Mouse (Mus musculus) kidney, embryonic 15.5 days (tissue): ENCODE results near the gene Sptbn1. TPM values are rescaled to one million over a fixed set of nuclear protein-coding genes. Genes with fewer than 3 reads are reported as not detected.

Experiments
- ATAC-seq: fragments of 200-750 bp; cut with Nextera tagmentation; replicated peaks from 2 replicates; pipeline ENCODE4 v1.8.0; 2017; ENCODE audit warnings: moderate TSS enrichment; ENCODE audit not compliant: low FRiP score
- H3K27ac ChIP-seq: fragments of 300-500 bp; sonication (generic); 2 replicates; pipeline ENCODE4 v1.5.1; 2015; ENCODE audit warnings: mild to moderate bottlenecking, inconsistent platforms
- H3K27me3 ChIP-seq: fragments of 300-500 bp; sonication (generic); 2 replicates; pipeline ENCODE4 v1.6.1; 2015; ENCODE audit warnings: inconsistent platforms
- H3K36me3 ChIP-seq: fragments of 300-500 bp; sonication (generic); 2 replicates; pipeline ENCODE4 v1.6.1; 2015; ENCODE audit warnings: inconsistent platforms
- H3K4me1 ChIP-seq: fragments of 300-500 bp; sonication (generic); 2 replicates; pipeline ENCODE4 v1.6.1; 2015; ENCODE audit warnings: inconsistent platforms
- H3K4me2 ChIP-seq: fragments of 300-500 bp; sonication (generic); 2 replicates; pipeline ENCODE4 v1.6.1; 2015; ENCODE audit warnings: moderate library complexity, mild to moderate bottlenecking, inconsistent platforms
- H3K4me3 ChIP-seq: fragments of 300-500 bp; sonication (generic); replicated peaks from 2 replicates; pipeline ENCODE4 v1.5.1; 2015; ENCODE audit warnings: mild to moderate bottlenecking, inconsistent platforms
- H3K9ac ChIP-seq: fragments of 300-500 bp; sonication (generic); 2 replicates; pipeline ENCODE4 v1.6.1; 2015; ENCODE audit warnings: mild to moderate bottlenecking, inconsistent platforms
- H3K9me3 ChIP-seq: fragments of 300-500 bp; sonication (generic); replicated peaks from 2 replicates; pipeline ENCODE4 v1.6.1; 2016; ENCODE audit warnings: inconsistent platforms
- WGBS: fragments of 180-500 bp; shearing (Covaris S2); methylation state at CpG from one replicate; pipeline ENCODE4 v1.1.7; 2015; ENCODE audit warnings: mixed read lengths; 5-methylcytosine and 5-hydroxymethylcytosine counted together
- polyA plus RNA-seq: library from polyadenylated mRNA; unstranded; fragments of >200 nt; fragmentation: Nextera tagmentation; extraction: Ambion mirVana; gene quantifications from 2 replicates; pipeline ENCODE4 v1.2.1, GENCODE M21; 2015

Sptbn1 gene
- polyA plus RNA-seq, 1 experiment from 2014 or later, result 119 TPM

DNA sequence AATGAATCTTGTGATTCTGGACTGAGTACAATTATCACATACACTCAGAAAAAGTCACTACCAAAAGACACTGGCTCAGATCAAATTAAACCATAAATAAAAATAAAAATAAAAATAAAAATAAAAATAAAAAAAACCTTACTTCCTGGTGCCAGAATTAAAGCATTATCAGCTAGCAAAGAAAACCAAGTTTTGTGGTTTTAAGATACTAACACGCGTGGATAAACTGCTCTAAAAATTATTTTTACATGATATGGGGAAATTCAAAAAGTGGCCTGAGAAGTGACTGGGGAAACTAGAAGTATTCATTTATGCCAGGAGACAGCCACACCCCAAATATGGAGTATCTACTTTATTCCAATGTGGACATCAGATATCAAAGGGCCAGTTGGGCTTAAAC lies 89.8 kb downstream of the Sptbn1 start:
- Histone ChIP-seq H3K4me2 (no peak overlapping the region), H3K9ac (no peak overlapping the region), H3K36me3 (peaks cover 6% of the 10 kb centered on the region; the same call in 1 of the 2 replicates), H3K9me3 (no peaks in the 10 kb centered on the region), H3K4me3 (no peak overlapping the region), H3K27ac (0 out of 2 replicates have a peak overlapping the region, but pooled peaks have one; percentile 78), H3K4me1 (peaks cover 36% of the 10 kb centered on the region), H3K27me3 (no peaks in the 10 kb centered on the region)
- 93% methylated on average over 2 of the region's 2 CpGs for WGBS
- ATAC-seq, result no peak

DNA sequence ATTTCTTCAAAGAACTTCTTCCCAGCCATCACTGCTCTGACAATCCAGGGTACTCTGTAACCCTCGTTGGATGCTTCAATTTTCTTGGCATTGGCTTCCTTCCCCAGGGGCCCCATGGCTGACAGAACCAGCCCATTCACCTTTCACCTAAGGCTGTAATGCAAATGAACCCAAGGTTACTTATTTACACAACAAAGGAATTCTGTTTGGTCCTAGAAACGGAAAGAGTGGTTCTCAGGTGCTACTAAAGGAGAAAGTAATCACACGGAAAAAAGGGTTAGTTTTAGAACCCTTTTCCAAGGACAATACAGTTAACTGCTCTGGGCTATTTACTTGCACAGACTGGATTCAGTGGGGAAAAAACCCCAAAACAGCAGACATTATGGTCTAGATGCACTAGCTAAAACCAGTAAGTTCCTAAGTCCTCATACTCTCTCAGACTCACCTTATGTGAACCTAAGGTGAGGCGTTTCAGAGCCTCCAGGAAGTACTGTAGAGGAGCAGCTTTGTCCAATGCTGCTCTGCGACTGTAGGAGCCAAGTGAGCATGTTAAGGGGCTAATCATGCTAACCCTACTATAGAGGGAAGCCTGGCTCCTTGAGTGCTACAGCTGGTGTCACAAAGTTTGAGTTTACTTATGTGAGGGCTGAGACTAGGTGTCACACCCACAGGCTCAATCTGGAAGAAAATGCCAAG lies 90.7 kb downstream of the Sptbn1 start:
- ATAC-seq, result peak; percentile 75
- H3K27ac ChIP-seq, result peak overlapping the region; percentile 78
- WGBS, result 34% methylated on average over 5 of the region's 5 CpGs
- H3K27me3 ChIP-seq, result no peaks in the 10 kb centered on the region
- peak overlapping the region; percentile 20; the same call in 1 of the 2 replicates for H3K4me2 ChIP-seq
- H3K9me3 ChIP-seq, result no peaks in the 10 kb centered on the region
- H3K4me1 ChIP-seq, result peaks cover 31% of the 10 kb centered on the region
- peaks cover 3% of the 10 kb centered on the region; the same call in 1 of the 2 replicates for H3K36me3 ChIP-seq
- no peak overlapping the region for H3K9ac ChIP-seq
- no peak overlapping the region for H3K4me3 ChIP-seq

DNA sequence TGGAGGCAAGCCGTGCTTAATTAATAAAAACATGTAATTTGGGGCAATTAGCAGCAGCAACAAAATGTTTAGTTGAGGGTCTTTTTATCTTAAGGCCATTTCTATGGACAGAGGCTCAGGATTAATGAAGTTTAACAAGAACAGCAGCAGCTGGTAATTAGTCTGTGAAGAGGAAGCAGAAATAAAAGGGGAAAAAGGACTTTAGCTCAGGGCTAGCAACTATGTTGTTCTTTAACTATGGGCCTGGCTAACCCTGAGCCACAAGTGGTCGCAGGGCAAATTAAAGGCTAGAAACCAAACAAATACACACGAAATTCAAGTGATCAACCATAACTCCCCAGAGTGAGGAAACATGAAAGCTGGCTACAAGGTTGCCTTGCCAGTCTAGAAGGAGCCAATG lies 91.9 kb downstream of the Sptbn1 start:
- H3K4me1 ChIP-seq, result peaks cover 35% of the 10 kb centered on the region
- H3K27ac ChIP-seq, result 0 out of 2 replicates have a peak overlapping the region, but pooled peaks have one; percentile 29
- no peak overlapping the region for H3K9ac ChIP-seq
- no peak overlapping the region for H3K4me2 ChIP-seq
- H3K9me3 ChIP-seq, result no peaks in the 10 kb centered on the region
- H3K36me3 ChIP-seq, result peaks cover 3% of the 10 kb centered on the region; the same call in 1 of the 2 replicates
- ATAC-seq, result no peak
- H3K27me3 ChIP-seq, result no peaks in the 10 kb centered on the region
- no peak overlapping the region for H3K4me3 ChIP-seq
- 48% methylated on average over 3 of the region's 3 CpGs for WGBS

DNA sequence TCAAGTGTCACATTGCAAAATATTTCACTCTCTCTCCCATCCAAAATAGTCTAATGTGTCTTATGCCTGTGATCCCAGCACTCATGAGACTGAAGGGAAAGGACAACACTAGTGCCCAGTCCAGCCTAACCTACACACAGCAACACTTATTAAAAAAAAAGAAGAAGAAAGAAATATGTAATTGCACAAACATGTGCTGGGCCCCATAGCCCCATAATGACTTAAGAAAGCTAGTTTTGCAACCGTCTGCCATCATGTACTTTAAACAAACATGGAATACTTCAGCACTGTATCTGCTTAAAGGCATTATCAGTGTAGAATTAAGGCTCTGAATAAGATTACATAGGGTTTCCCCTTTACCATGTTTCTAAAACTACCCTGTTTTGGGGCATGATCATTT lies 92.4 kb downstream of the Sptbn1 start:
- H3K9ac ChIP-seq, result no peak overlapping the region
- peaks cover under 1% of the 10 kb centered on the region; the same call in 1 of the 2 replicates for H3K36me3 ChIP-seq
- no peak for ATAC-seq
- H3K4me1 ChIP-seq, result peaks cover 35% of the 10 kb centered on the region
- H3K27me3 ChIP-seq, result no peaks in the 10 kb centered on the region
- no peak overlapping the region for H3K4me3 ChIP-seq
- no peaks in the 10 kb centered on the region for H3K9me3 ChIP-seq
- no peak overlapping the region for H3K4me2 ChIP-seq
- WGBS, result 80% methylated on average over 1 of the region's 1 CpGs
- H3K27ac ChIP-seq, result no peak overlapping the region

DNA sequence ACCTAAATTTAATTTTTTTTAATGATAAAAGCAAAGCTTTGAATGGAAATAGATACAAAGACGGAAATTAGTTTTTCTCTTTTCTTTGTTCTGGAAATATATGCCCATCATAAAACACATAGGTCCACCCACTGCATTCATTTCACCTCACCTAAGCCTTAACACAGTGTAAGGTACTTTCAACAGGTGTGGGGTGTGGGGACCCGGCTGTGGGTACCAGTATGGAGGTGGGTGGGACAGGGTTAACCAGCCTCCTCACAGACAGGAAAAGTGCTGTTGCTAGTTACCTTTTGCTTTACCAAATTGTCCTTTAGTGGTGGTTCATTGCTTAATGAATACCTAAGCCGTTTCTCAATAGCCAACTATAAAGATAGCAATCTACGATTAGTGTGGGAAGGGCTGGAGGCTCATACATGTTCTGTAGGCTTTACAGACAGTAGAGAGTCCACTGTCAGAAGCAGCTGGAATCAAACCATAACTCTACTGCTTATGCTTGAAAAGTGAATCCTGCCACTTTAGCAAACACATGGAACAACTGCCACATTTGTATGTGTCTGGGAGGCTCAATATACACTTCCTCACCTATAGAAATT lies 96.3 kb downstream of the Sptbn1 start:
- H3K27ac ChIP-seq, result no peak overlapping the region
- WGBS, result 72% methylated on average over 4 of the region's 4 CpGs
- H3K9ac ChIP-seq, result no peak overlapping the region
- peaks cover 29% of the 10 kb centered on the region for H3K4me1 ChIP-seq
- H3K27me3 ChIP-seq, result no peaks in the 10 kb centered on the region
- H3K36me3 ChIP-seq, result no peaks in the 10 kb centered on the region; the same call in 1 of the 2 replicates
- no peak overlapping the region for H3K4me2 ChIP-seq
- H3K4me3 ChIP-seq, result no peak overlapping the region
- ATAC-seq, result no peak
- no peaks in the 10 kb centered on the region for H3K9me3 ChIP-seq

DNA sequence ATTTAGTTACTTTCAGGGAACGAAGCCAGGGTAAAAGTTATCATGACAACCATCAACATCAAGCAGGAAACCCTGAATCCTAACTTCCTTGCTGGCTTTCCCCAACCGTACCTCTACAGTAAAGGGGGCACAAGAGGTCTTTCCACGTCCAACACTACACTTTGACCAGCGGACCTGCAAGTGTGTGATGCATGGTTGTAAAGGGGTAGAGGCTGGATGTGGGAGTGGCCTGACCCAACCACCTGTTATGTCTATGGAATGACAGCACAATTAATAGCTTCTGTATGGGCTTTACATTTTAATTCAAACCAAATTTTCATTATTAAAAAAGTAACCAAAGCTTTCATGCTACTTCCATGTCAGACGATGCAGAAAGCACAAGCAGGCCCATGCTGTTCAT lies 96.8 kb downstream of the Sptbn1 start:
- Histone ChIP-seq H3K9me3 (no peaks in the 10 kb centered on the region), H3K4me3 (no peak overlapping the region), H3K36me3 (no peaks in the 10 kb centered on the region; the same call in 1 of the 2 replicates), H3K27me3 (no peaks in the 10 kb centered on the region), H3K4me1 (peaks cover 29% of the 10 kb centered on the region), H3K4me2 (no peak overlapping the region), H3K27ac (no peak overlapping the region), H3K9ac (no peak overlapping the region)
- ATAC-seq, result no peak
- WGBS, result 77% methylated on average over 5 of the region's 5 CpGs

DNA sequence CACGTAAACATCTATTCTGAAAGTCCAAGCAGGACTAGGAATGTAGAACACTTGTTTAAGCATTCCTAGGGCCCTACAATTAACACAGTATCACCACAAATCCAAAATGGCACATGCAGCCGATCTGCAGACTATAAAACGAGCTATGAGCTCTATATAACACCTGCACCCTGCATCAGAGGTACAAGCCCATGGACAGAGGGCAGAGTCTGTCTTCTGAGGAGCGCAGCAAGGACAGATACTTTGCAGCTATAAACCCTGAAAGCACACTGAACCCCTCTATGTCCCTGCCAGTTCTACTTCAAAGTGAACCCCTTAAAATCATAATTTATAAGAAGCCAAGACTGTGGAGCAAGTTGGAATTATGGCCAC lies 101.4 kb downstream of the Sptbn1 start:
- Histone ChIP-seq H3K4me2 (no peak overlapping the region), H3K9me3 (no peaks in the 10 kb centered on the region), H3K27me3 (no peaks in the 10 kb centered on the region), H3K4me1 (peaks cover 34% of the 10 kb centered on the region), H3K36me3 (no peaks in the 10 kb centered on the region), H3K27ac (peak overlapping the region; percentile 56), H3K4me3 (no peak overlapping the region), H3K9ac (no peak overlapping the region)
- 71% methylated on average over 4 of the region's 4 CpGs for WGBS
- ATAC-seq, result no peak; the same call in 1 of the 2 replicates

DNA sequence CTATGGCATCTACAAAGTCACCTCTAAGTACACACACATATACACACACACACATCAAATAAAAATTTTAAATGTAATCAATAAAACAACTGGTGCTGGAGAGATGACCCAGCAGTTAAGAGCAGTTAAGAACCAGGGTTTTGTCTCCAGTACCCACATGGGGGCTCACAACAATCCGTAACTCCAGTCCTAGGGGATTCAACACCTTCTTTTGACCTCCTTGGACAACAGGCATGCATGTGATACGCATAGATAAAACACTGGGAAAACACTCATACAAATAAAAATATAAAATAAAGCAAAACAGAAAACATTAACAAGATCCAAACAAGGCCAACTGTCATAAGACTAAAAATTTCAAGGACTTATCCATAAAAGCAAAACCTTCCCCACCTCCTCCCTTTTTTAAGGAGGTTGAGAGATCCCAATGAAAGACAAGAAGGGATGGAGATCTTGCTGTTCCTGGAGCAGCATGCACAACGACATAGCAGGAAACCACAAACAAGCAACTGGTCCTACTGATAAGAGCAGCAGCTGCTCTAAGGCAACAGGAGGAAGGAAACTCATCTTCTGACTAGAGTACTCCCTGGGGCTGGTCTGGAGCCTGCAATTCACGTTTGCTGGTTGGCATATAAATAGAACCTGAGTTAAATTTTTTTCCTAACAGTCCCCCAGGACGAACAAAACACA lies 102.0 kb downstream of the Sptbn1 start:
- no peak overlapping the region for H3K4me2 ChIP-seq
- 55% methylated on average over 5 of the region's 5 CpGs for WGBS
- H3K36me3 ChIP-seq, result no peaks in the 10 kb centered on the region
- peaks cover 39% of the 10 kb centered on the region for H3K4me1 ChIP-seq
- no peaks in the 10 kb centered on the region for H3K27me3 ChIP-seq
- ATAC-seq, result peak; percentile 87
- H3K4me3 ChIP-seq, result no peak overlapping the region
- peak overlapping the region; percentile 56; the same call in 1 of the 2 replicates for H3K27ac ChIP-seq
- no peak overlapping the region for H3K9ac ChIP-seq
- H3K9me3 ChIP-seq, result no peaks in the 10 kb centered on the region

DNA sequence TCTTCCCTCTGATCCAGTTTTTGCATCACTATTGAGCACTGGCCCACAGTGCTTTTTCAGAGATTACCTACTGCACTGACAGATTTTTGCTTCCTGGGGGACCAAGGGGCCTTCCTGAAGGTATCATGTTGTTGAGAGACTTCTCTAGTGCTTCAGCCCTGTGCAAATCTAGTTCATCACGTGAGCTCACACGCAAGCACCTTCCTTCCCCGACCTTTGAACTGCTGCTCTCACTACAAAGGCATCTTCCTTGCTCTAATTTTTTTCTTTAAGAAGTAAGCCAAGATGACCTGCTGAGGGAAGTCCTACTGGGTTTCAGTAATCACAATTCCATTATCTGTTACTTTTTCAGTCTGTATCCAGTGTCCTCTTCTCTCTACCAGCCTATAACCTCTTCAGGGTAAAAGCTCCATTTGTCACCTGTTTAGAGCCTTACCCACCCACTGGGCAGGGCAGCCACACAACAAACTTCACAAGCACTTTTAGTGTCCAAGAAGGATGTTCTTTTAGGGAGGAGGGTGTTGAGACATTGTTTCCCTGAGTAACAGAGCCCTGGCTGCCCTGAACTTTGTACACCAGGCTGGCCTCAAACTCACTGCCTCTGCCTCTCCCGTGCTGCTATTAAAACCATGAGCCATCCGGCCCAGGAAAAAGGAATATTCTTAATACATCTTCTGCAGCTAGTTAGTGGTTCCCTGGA lies 103.3 kb downstream of the Sptbn1 start:
- peaks cover 50% of the 10 kb centered on the region for H3K4me1 ChIP-seq
- 48% methylated on average over 5 of the region's 5 CpGs for WGBS
- H3K9ac ChIP-seq, result no peak overlapping the region
- H3K27ac ChIP-seq, result 0 out of 2 replicates have a peak overlapping the region, but pooled peaks have one; percentile 1
- H3K4me2 ChIP-seq, result no peak overlapping the region
- no peaks in the 10 kb centered on the region for H3K36me3 ChIP-seq
- no peaks in the 10 kb centered on the region for H3K27me3 ChIP-seq
- no peaks in the 10 kb centered on the region for H3K9me3 ChIP-seq
- no peak overlapping the region for H3K4me3 ChIP-seq
- no peak for ATAC-seq

DNA sequence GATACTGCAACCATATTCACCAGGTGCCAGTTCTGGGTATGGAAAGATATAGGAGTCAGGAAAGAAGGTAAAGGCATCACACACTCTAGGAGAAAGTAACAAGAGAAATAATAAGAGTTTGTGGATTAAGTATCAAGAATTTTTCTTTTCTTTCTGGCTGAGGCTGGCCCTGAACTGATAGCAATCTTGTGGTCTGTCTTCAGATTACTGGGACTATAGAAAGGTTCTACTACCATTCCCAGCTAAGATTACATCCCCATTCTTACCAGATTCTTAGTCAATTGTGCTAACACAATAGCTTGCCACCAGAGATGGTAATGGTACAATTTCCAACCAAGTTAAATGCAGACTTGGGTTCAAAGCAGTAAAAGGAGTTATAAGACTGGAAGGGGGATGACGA lies 104.1 kb downstream of the Sptbn1 start:
- 64% methylated on average over 1 of the region's 1 CpGs for WGBS
- Histone ChIP-seq H3K36me3 (peaks cover 5% of the 10 kb centered on the region; the same call in 1 of the 2 replicates), H3K4me1 (peaks cover 58% of the 10 kb centered on the region), H3K9ac (no peak overlapping the region), H3K9me3 (no peaks in the 10 kb centered on the region), H3K4me3 (no peak overlapping the region), H3K4me2 (no peak overlapping the region), H3K27ac (no peak overlapping the region), H3K27me3 (no peaks in the 10 kb centered on the region)
- ATAC-seq, result no peak

DNA sequence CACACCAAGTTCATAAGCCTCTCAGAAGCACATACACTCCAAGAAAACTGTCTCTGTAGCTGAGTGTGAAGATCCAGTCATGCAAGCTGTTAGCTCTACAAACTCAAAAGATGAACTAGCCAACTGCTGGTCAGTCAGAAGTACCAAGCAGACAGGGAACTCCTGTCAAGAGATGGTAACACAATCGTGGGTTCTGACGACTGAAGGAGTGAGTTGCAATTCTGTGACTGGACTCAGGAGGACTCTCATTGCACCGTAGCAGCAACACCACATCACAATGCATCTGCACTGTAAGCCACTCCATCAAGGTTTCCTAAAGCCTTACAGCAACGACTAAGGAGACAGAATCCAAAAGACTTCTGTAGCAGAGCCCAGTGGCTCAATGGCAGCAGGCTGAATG lies 104.9 kb downstream of the Sptbn1 start:
- no peak for ATAC-seq
- Histone ChIP-seq H3K27me3 (no peaks in the 10 kb centered on the region), H3K27ac (no peak overlapping the region), H3K9me3 (no peaks in the 10 kb centered on the region), H3K4me1 (peaks cover 66% of the 10 kb centered on the region), H3K4me3 (no peak overlapping the region), H3K9ac (no peak overlapping the region), H3K36me3 (peaks cover 5% of the 10 kb centered on the region; the same call in 1 of the 2 replicates), H3K4me2 (no peak overlapping the region)
- 71% methylated on average over 4 of the region's 4 CpGs for WGBS
